In the genomic region with DNA sequence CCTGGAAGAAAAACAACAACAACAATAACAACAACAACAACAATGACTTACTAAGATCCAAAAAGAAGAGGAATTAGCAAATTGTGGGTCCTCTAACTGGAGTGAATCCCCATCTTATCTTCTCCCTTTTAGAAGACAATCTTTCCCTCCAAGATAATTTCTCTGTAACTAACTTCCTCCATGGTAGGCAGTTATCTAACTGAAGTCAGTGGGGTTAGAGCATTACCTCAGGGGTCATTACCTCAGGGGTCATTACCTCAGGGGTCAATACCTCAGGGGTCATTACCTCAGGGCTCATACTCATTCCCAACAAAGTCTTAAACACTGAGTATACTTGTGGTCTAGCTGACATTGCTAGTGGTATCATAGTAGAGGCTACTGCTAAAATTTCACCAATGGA, we compare ENCODE assay signal across 23 mouse cellular contexts. TPM values are rescaled to one million over a fixed set of nuclear protein-coding genes. Genes with fewer than 3 reads are reported as not detected.
A peak's percentile ranks its signal among the peaks of the same experiment; 100 is the strongest.
DNase-seq lines count a peak whose midpoint lies in the region; ATAC-seq and TF ChIP-seq lines count a peak whose summit lies in the region.
"Had no signal": no experiment of that assay in that cellular context is flagged by ENCODE, and none has a peak within 500 bp of the region (broad histone marks: within the 10 kb centered on the region; RNA-seq: fewer than 3 reads in every experiment).

No protein-coding gene starts in this region.

- H3K9me3 ChIP-seq in liver, embryonic 14.5 days (ENCODE audit: control insufficient read depth, low read length) = no peaks in the 10 kb centered on the region
- H3K9me3 ChIP-seq: heart, embryonic 12.5 days; kidney, embryonic 15.5 days; midbrain, embryonic 15.5 days; neural tube, embryonic 12.5 days had no signal

- TF ChIP-seq CTCF in layer of hippocampus, adult 2 months (conservative IDR thresholded peaks at IDR 0.05) = no peak
- no peak for TF ChIP-seq CTCF in cortical plate, adult 2 months (IDR thresholded peaks at IDR 0.05; ENCODE audit: extremely low read depth, insufficient read depth, low read length)
- TF ChIP-seq CTCF in liver, embryonic 14.5 days (IDR thresholded peaks at IDR 0.05; ENCODE audit: low read depth) = no peak
- no peak for TF ChIP-seq CTCF in lung, adult 2 months (IDR thresholded peaks at IDR 0.05; ENCODE audit: insufficient read depth, low read length)
- no peak for TF ChIP-seq CTCF in heart, adult 2 months (IDR thresholded peaks at IDR 0.05)

- TF ChIP-seq EP300 in liver, embryonic 14.5 days (IDR thresholded peaks at IDR 0.05; ENCODE audit: low read depth) = no peak
- no peak for TF ChIP-seq EP300 in heart, adult 2 months (IDR thresholded peaks at IDR 0.05; ENCODE audit: insufficient read depth, low read depth, low read length)

- peak overlapping the region; percentile 72 for H3K4me2 ChIP-seq in liver, embryonic 14.5 days (ENCODE audit: low read depth)

- intact Hi-C loops in heart, postnatal 25 days (cut with DNase I) = loop anchor here (5.0 kb wide), 1 partner anchor 180 kb away; no protein-coding TSS in a partner anchor
- intact Hi-C loops in heart, adult 2 months (cut with DNase I) = loop anchor here (5.0 kb wide), 2 partner anchors 75 to 175 kb away; no protein-coding TSS in a partner anchor

- no peak overlapping the region for H3K9ac ChIP-seq in liver, embryonic 14.5 days (replicated peaks)
- no peak overlapping the region for H3K9ac ChIP-seq in heart, adult 2 months (ENCODE audit: low read depth, low read length)
- H3K9ac ChIP-seq: heart, embryonic 12.5 days; kidney, embryonic 15.5 days; neural tube, embryonic 12.5 days had no signal

- peak; percentile 59 for DNase-seq in heart, adult 11 months
- no peak for DNase-seq in heart, postnatal 25 days (ENCODE audit: low spot score)
- DNase-seq in layer of hippocampus, adult 2 months (ENCODE audit: low spot score in 2 of 2) = no peak
- DNase-seq in layer of hippocampus, adult 9-10 months (ENCODE audit: low spot score) = no peak
- DNase-seq in liver, embryonic 14.5 days (ENCODE audit: low read depth in 3 of 3, low spot score in 3 of 3) = no peak
- no peak for DNase-seq in lung, adult 2 months
- DNase-seq in heart, adult 2 months = no peak
- DNase-seq: adrenal gland, postnatal 25 days; cerebellum, adult 18-20 months; gastrocnemius, postnatal 25 days; heart, adult 18-20 months; layer of hippocampus, postnatal 36 days; left cerebral cortex, postnatal 4 days; right cerebral cortex, postnatal 4 days; thymus, postnatal 4 days had no signal

- H3K4me1 ChIP-seq in cortical plate, adult 2 months (ENCODE audit: control insufficient read depth, insufficient read depth, low read length) = peaks cover 8% of the 10 kb centered on the region
- H3K4me1 ChIP-seq in liver, embryonic 14.5 days (replicated peaks; ENCODE audit: control insufficient read depth in 2 of 2, insufficient read depth in 2 of 2, low read length in 1 of 2) = peaks cover 30 to 36% of the 10 kb centered on the region in 2 experiments
- H3K4me1 ChIP-seq in lung, adult 2 months (ENCODE audit: control insufficient read depth, insufficient read depth, low read length) = peaks cover 16% of the 10 kb centered on the region
- peaks cover 11% of the 10 kb centered on the region for H3K4me1 ChIP-seq in heart, adult 2 months (ENCODE audit: control insufficient read depth, insufficient read depth, low read length)

- no peak for ATAC-seq in liver, embryonic 14.5 days (ENCODE audit: insufficient read depth)
- ATAC-seq: forebrain, embryonic 14.5 days; intestine, embryonic 16.5 days; midbrain, embryonic 15.5 days had no signal

- no peak overlapping the region for H3K27ac ChIP-seq in layer of hippocampus, adult 2 months
- no peak overlapping the region for H3K27ac ChIP-seq in cortical plate, adult 2 months (ENCODE audit: insufficient read depth, low read length)
- peak overlapping the region; percentile 59; the same call in 1 of the 2 replicates for H3K27ac ChIP-seq in liver, embryonic 14.5 days
- no peak overlapping the region for H3K27ac ChIP-seq in heart, adult 2 months
- H3K27ac ChIP-seq: macrophage; neural tube, embryonic 12.5 days had no signal

- peak overlapping the region; percentile 92 for H3K4me3 ChIP-seq in layer of hippocampus, adult 2 months
- peak overlapping the region; percentile 93; the same call in 1 of the 2 replicates for H3K4me3 ChIP-seq in cortical plate, adult 2 months (ENCODE audit: insufficient read depth, low read length)
- no peak overlapping the region for H3K4me3 ChIP-seq in liver, embryonic 14.5 days (ENCODE audit: insufficient read depth in 1 of 2, low read depth in 2 of 2, low read length in 2 of 2)
- no peak overlapping the region for H3K4me3 ChIP-seq in lung, adult 2 months (replicated peaks; ENCODE audit: extremely low read depth, low read depth, low read length)
- H3K4me3 ChIP-seq in heart, adult 2 months = no peak overlapping the region
- H3K4me3 ChIP-seq: kidney, embryonic 15.5 days; neural tube, embryonic 12.5 days had no signal

- H3K27me3 ChIP-seq in liver, embryonic 14.5 days (ENCODE audit: control insufficient read depth, insufficient read depth, low read length) = no peaks in the 10 kb centered on the region
- H3K27me3 ChIP-seq in heart, adult 2 months (ENCODE audit: control insufficient read depth, insufficient read depth, low read length) = no peaks in the 10 kb centered on the region
- H3K27me3 ChIP-seq: heart, embryonic 12.5 days; kidney, embryonic 15.5 days; midbrain, embryonic 15.5 days; neural tube, embryonic 12.5 days had no signal

- H3K79me2 ChIP-seq in heart, adult 2 months (replicated peaks; ENCODE audit: control insufficient read depth, insufficient read depth, low read length) = peaks cover 6% of the 10 kb centered on the region

- no peaks in the 10 kb centered on the region for H3K36me3 ChIP-seq in liver, embryonic 14.5 days (replicated peaks; ENCODE audit: control insufficient read depth, insufficient read depth, low read depth)
- peaks cover 16% of the 10 kb centered on the region for H3K36me3 ChIP-seq in heart, adult 2 months (ENCODE audit: control insufficient read depth, insufficient read depth, low read length)
- H3K36me3 ChIP-seq: heart, embryonic 12.5 days; kidney, embryonic 15.5 days; midbrain, embryonic 15.5 days; neural tube, embryonic 12.5 days had no signal

- TF ChIP-seq POLR2A in cortical plate, adult 2 months (IDR thresholded peaks at IDR 0.05; ENCODE audit: extremely low read depth, insufficient read depth, low read length) = no peak
- no peak for TF ChIP-seq POLR2A in lung, adult 2 months (IDR thresholded peaks at IDR 0.05; ENCODE audit: borderline replicate concordance, extremely low read depth, low read depth, low read length)
- no peak for TF ChIP-seq POLR2A in heart, adult 2 months (IDR thresholded peaks at IDR 0.05; ENCODE audit: insufficient read depth, low read depth, low read length)

RNA-seq across cellular contexts. Expression of gene Mkln1, which starts 1.2 kb away (rescaled TPM):
- 100 to 1,000 TPM; 164 to 171 TPM for total RNA-seq in heart, postnatal 25 days (2021)
- total RNA-seq in layer of hippocampus, adult 2 months (2021) = 100 to 1,000 TPM; 159 to 164 TPM
- polyA plus RNA-seq in cortical plate, adult 2 months (2012; rRNA removed) = 48.2 and 49.8 TPM in 2 replicates
- polyA plus RNA-seq in liver, embryonic 14.5 days (2012; rRNA removed) = 21.3 and 39.4 TPM in 2 replicates
- 133 and 138 TPM in 2 replicates for polyA plus RNA-seq in liver, embryonic 14.5 days (2014; fragmentation: Nextera tagmentation; extraction: Ambion mirVana)
- polyA plus RNA-seq in lung, adult 2 months (2012; rRNA removed) = 16.8 and 26.4 TPM in 2 replicates
- 100 to 1,000 TPM; 148 to 157 TPM for total RNA-seq in heart, adult 2 months (2021)
- polyA plus RNA-seq in heart, adult 2 months (2012; rRNA removed) = 52.5 and 94.8 TPM in 2 replicates

Comparison
In these comparisons a context has a peak if more than half of its experiments do, and no peak if none do; other contexts are left out.
1. H3K4me3 ChIP-seq: peak in layer of hippocampus, adult 2 months (single experiment) and cortical plate, adult 2 months (single experiment); none in liver, embryonic 14.5 days (0 of 2), lung, adult 2 months (single experiment) and heart, adult 2 months (single experiment).